Mouse (Mus musculus) liver, embryonic 11.5 days (tissue): Measurements from ENCODE around the gene Prkag2. TPM values are rescaled to one million over a fixed set of nuclear protein-coding genes. Genes with fewer than 3 reads are reported as not detected.
"Not testable (repeated sequence)": the region's sequence is repeated elsewhere in the genome, so short reads cannot be mapped to it uniquely, and the experiment has no call there.

Experiments used
- ATAC-seq: fragments of 200-750 bp; cut with Nextera tagmentation; replicated peaks from 2 replicates; pipeline ENCODE4 v1.8.0; 2017; ENCODE audit warnings: moderate number of reproducible peaks, mild to moderate bottlenecking, moderate TSS enrichment, moderate library complexity; ENCODE audit not compliant: low FRiP score
- DNase-seq: peaks from one replicate; pipeline ENCODE4 v3.0.0-alpha.2; 2017; ENCODE audit warnings: low spot score
- H3K27ac ChIP-seq: fragments of 300-500 bp; sonication (generic); 2 replicates; pipeline ENCODE4 v1.5.1; 2014; ENCODE audit warnings: mild to moderate bottlenecking, low read depth, low read length, control low read depth
- H3K27me3 ChIP-seq: fragments of 300-500 bp; sonication (generic); replicated peaks from 2 replicates; pipeline ENCODE4 v1.6.1; 2014; ENCODE audit warnings: low read length, mixed read lengths; ENCODE audit not compliant: control insufficient read depth, insufficient read depth
- H3K36me3 ChIP-seq: fragments of 300-500 bp; sonication (generic); 2 replicates; pipeline ENCODE4 v1.6.1; 2014; ENCODE audit warnings: mild to moderate bottlenecking, low read length, moderate library complexity, mixed read lengths; ENCODE audit not compliant: control insufficient read depth, insufficient read depth
- H3K4me1 ChIP-seq: fragments of 300-500 bp; sonication (generic); replicated peaks from 2 replicates; pipeline ENCODE4 v1.6.1; 2014; ENCODE audit warnings: low read length, mixed read lengths; ENCODE audit not compliant: control insufficient read depth, insufficient read depth
- H3K4me2 ChIP-seq: fragments of 300-500 bp; sonication (generic); 2 replicates; pipeline ENCODE4 v1.6.1; 2014; ENCODE audit warnings: mild to moderate bottlenecking, control low read depth, moderate library complexity
- H3K4me3 ChIP-seq: fragments of 300-500 bp; sonication (generic); 2 replicates; pipeline ENCODE4 v1.5.1; 2014; ENCODE audit warnings: low read depth, low read length, control low read depth
- H3K9ac ChIP-seq: fragments of 300-500 bp; sonication (generic); 2 replicates; pipeline ENCODE4 v1.6.1; 2014; ENCODE audit warnings: low read depth, low read length, control low read depth
- H3K9me3 ChIP-seq: fragments of 300-500 bp; sonication (generic); 2 replicates; pipeline ENCODE4 v1.6.1; 2016; ENCODE audit warnings: low read length, inconsistent platforms, mixed read lengths; ENCODE audit not compliant: control insufficient read depth
- WGBS: fragments of 180-500 bp; shearing (Covaris S2); extraction: QIAGEN DNeasy Blood & Tissue Kit; methylation state at CpG from one replicate; pipeline ENCODE4 v1.1.7; 2014; 5-methylcytosine and 5-hydroxymethylcytosine counted together
- polyA plus RNA-seq: library from polyadenylated mRNA; unstranded; fragments of >200 nt; fragmentation: Nextera tagmentation; extraction: Ambion mirVana; gene quantifications from 2 replicates; pipeline ENCODE4 v1.2.1, GENCODE M21; 2014

The Prkag2 gene
- polyA plus RNA-seq, 1 experiment from 2014 or later = 12.8 TPM

DNA sequence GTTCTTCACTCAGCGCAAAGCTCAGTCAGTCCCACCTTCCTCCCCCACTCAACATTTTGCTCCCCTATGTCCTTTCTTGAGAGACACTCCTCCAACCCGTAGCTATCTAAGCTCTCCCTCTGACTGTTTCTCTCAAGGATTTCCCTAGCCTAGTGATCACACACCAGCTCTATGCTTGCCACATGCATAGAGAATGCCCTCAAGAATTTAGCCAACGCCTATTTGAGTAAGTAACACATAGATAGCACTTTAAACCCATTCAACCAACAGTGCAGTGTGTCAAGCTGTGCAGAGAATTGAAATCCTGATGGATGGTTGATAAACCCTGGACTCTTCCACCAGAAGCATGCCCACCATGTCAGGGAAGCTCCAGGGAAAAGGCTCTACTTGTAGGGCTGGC is 268.5 kb downstream of the Prkag2 start:
- Histone ChIP-seq H3K4me1 (peaks cover under 1% of the 10 kb centered on the region; the same call in 1 of the 2 replicates), H3K4me2 (no peak overlapping the region), H3K27me3 (no peaks in the 10 kb centered on the region), H3K27ac (no peak overlapping the region), H3K36me3 (no peaks in the 10 kb centered on the region), H3K9me3 (no peaks in the 10 kb centered on the region), H3K4me3 (no peak overlapping the region), H3K9ac (no peak overlapping the region)
- ATAC-seq = no peak
- WGBS = 81% methylated on average over 3 of the region's 3 CpGs
- DNase-seq = no peak

DNA sequence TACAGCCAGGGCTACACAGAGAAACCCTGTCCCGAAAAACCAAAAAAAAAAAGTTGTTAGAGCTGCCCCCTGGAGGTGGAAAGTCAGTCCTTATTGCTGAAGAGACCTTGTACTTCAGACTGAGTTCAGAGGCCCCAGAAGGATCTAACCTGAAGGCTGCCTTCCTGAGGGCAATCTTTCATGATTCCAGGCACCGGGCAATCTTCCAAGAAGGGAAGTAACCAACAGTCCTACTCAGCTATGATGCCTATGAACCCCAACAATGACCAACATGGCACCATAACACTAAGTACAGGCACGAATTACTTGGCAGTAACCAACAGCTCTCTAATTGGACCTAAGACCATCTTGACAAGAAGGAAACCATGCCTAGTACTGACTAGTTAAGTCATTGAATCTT is 272.0 kb downstream of the Prkag2 start:
- Histone ChIP-seq H3K4me3 (no peak overlapping the region), H3K36me3 (no peaks in the 10 kb centered on the region), H3K27me3 (no peaks in the 10 kb centered on the region), H3K4me1 (peaks cover 2% of the 10 kb centered on the region; the same call in 1 of the 2 replicates), H3K9me3 (no peaks in the 10 kb centered on the region), H3K4me2 (no peak overlapping the region), H3K27ac (no peak overlapping the region), H3K9ac (no peak overlapping the region)
- DNase-seq = no peak
- ATAC-seq = no peak
- 79% methylated on average over 3 of the region's 3 CpGs for WGBS

DNA sequence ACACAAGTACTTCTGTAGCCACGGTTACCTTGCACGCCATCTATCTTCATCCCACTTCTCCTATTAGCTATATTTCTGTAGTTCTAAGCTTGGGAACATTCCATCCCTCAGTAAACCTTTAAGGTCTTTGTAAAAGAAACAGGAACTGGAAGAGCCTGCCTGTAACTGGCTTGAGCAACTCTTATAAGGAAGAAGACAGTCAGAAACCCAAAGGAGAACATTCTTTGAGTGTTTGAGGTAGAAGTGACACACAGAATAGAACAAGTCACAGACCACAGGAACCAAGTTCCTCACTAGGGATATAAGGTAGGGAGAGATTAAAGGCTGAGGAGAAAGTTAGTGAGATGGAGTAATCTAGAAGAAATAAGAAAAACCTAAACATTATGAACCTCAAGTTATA is 273.3 kb downstream of the Prkag2 start:
- H3K36me3 ChIP-seq = no peaks in the 10 kb centered on the region
- no peaks in the 10 kb centered on the region for H3K27me3 ChIP-seq
- H3K27ac ChIP-seq = no peak overlapping the region
- no peak overlapping the region for H3K4me3 ChIP-seq
- H3K9me3 ChIP-seq = no peaks in the 10 kb centered on the region
- H3K4me1 ChIP-seq = peaks cover 2% of the 10 kb centered on the region; the same call in 1 of the 2 replicates
- DNase-seq = no peak
- H3K9ac ChIP-seq = no peak overlapping the region
- 69% methylated on average over 2 of the region's 2 CpGs for WGBS
- H3K4me2 ChIP-seq = no peak overlapping the region
- ATAC-seq = no peak

DNA sequence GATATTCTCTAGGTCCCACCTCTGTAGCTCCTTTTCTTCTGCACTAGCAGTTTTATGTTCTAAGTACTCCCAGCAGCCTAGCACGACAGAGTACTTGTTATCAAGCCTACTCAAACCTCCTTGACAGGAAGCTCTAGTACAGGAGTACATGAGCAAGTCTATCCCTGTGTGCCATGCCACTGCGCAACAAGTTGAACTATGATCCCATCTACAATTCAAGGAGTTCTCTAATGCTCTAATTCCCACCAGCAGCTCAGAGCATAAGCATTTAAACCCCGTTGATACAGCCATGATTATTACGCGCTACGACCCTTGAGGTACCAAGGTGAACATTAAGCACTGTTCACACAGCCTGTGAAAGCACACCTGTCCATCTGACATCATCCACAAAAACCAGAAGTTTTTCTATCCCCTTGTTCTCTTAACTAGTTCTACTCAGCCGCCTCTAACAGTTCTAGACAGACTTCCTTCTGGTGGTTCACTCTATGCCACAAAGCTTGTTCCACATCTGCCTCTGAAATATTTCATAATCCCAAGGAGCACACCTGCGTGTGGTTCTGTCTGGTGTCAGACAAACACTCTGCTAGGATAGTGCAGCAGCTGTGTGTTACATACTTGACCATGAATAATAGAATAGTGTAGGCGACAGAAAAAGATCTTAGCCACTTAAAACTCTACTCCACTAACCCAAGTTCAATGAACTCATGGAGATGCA is 274.2 kb downstream of the Prkag2 start:
- 73% methylated on average over 9 of the region's 9 CpGs for WGBS
- ATAC-seq (no peak), DNase-seq (no peak)
- Histone ChIP-seq H3K36me3 (no peaks in the 10 kb centered on the region), H3K9ac (no peak overlapping the region), H3K4me3 (no peak overlapping the region), H3K9me3 (no peaks in the 10 kb centered on the region), H3K4me1 (peaks cover 2% of the 10 kb centered on the region; the same call in 1 of the 2 replicates), H3K4me2 (no peak overlapping the region), H3K27me3 (no peaks in the 10 kb centered on the region), H3K27ac (no peak overlapping the region)

DNA sequence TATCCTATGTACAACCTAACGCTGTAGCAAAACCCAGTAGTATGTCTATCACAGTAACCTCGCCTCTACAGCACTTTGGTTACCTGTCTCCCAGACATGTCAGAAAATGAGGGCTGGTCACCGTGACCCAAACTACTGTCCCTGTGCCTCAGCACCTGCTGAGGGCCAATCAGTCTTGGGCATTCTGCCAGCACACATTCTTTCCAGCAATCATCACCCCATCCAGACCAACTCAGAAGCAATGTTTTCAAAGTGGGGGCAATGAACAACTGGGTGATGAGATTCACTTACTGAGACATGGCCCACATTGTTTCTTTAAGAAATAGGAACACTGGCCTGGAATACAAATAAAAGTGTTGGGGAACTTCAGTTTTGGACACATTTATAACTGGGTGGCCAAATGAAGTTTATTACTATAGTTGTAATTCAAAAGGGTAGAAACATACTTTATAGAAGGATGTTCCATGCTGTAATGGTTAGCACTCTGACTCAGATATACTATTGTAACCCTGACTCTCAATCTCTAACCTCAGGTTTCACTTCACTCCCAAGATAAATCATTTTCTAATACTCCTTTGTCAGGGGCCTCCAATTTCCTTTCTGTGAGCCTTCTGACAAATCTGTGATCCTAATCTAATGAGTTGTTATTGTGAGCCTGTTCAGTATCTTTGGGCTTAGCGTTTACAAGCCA is 274.9 kb downstream of the Prkag2 start:
- Histone ChIP-seq H3K36me3 (no peaks in the 10 kb centered on the region), H3K9me3 (no peaks in the 10 kb centered on the region), H3K4me2 (no peak overlapping the region), H3K4me1 (peaks cover 2% of the 10 kb centered on the region; the same call in 1 of the 2 replicates), H3K27me3 (no peaks in the 10 kb centered on the region), H3K27ac (no peak overlapping the region), H3K9ac (no peak overlapping the region), H3K4me3 (no peak overlapping the region)
- DNase-seq (no peak), ATAC-seq (no peak)
- WGBS = 81% methylated on average over 4 of the region's 4 CpGs

DNA sequence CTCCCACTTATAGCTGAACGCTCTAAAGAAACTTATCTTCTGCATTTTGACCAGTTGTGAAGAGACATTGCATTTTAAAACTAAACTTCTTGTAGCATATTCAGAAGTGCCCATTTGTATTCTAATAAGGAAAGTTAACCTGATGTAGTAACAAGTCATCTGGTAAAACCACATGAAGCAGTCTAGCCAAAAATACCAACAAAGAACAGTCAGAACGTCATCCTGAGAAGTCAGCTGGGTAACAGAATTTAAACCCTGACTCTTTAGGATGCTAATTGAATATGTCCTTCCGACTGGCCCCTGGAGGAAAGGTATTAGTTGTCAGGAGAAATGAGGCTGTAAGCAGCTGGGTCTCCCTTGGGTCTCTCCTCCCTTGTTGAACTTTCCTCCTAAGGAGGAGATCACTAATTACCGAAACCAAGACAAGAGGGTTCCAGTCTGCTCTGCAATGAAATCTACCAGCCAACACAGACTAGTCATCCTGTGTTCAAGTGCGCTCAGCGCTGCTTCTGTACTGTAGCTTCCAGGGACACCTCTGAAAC is 276.5 kb downstream of the Prkag2 start:
- H3K27ac ChIP-seq = no peak overlapping the region
- H3K4me2 ChIP-seq = no peak overlapping the region
- H3K4me1 ChIP-seq = peaks cover 2% of the 10 kb centered on the region; the same call in 1 of the 2 replicates
- H3K27me3 ChIP-seq = no peaks in the 10 kb centered on the region
- H3K4me3 ChIP-seq = no peak overlapping the region
- no peaks in the 10 kb centered on the region for H3K36me3 ChIP-seq
- 79% methylated on average over 6 of the region's 6 CpGs for WGBS
- ATAC-seq = no peak
- no peak overlapping the region for H3K9ac ChIP-seq
- no peaks in the 10 kb centered on the region for H3K9me3 ChIP-seq
- DNase-seq = no peak

DNA sequence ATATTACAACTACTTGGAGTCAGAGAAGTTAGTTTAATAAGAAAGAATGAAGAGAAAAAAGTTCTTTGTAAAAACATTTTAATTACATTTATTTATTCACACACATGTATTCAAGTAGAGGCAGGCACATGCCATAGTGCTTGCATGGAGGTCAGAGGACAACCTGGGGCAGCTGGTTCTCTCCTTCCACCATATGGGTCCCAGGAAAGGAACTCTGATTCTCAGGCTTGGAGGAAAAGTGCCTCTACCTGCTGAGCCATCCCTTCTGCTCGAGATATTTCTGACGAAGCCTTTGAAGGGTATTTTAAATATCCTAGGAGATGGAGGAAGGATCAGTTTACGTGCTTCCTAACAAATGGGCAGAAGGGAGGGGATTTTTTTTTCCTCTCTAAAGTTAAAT is 277.7 kb downstream of the Prkag2 start:
- no peak overlapping the region for H3K27ac ChIP-seq
- H3K4me3 ChIP-seq = no peak overlapping the region
- no peak for ATAC-seq
- no peaks in the 10 kb centered on the region for H3K27me3 ChIP-seq
- no peak overlapping the region for H3K4me2 ChIP-seq
- 81% methylated on average over 3 of the region's 3 CpGs for WGBS
- no peaks in the 10 kb centered on the region for H3K36me3 ChIP-seq
- H3K9ac ChIP-seq = no peak overlapping the region
- H3K4me1 ChIP-seq = peaks cover 2% of the 10 kb centered on the region; the same call in 1 of the 2 replicates
- no peak for DNase-seq
- H3K9me3 ChIP-seq = no peaks in the 10 kb centered on the region

DNA sequence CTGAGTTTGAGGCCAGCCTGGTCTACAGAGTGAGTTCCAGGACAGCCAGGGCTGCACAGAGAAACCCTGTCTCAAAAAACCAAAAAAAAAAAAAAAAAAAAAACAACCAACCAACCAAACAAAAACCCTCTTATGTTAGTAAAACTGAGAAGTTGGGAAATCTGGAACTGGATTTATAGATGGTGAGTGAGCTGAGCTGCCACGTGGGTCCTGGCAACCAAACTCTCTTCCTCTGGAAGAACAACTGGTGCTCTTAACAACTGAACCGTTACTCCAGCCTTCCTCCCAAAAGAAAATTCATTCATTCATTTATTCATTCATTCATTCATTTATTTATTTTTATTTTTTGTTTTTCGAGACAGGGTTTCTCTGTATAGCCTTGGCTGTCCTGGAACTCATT is 278.2 kb downstream of the Prkag2 start:
- not testable (repeated sequence) for DNase-seq, H3K27me3 ChIP-seq, H3K4me3 ChIP-seq, H3K36me3 ChIP-seq, H3K4me2 ChIP-seq, H3K9me3 ChIP-seq, ATAC-seq, H3K9ac ChIP-seq, H3K4me1 ChIP-seq, H3K27ac ChIP-seq
- 84% methylated on average over 3 of the region's 3 CpGs for WGBS
